Mouse (Mus musculus) gastrocnemius, postnatal 4 days (tissue): ENCODE results near the gene Pde4d. TPM values are rescaled to one million over a fixed set of nuclear protein-coding genes. Genes with fewer than 3 reads are reported as not detected.

Source experiments
- DNase-seq, 2 experiments: peaks; one replicate each; pipeline ENCODE4 v3.0.0; 2021 to 2022; ENCODE audit warnings: low spot score in 2 of 2, mixed read lengths in 2 of 2
- total RNA-seq, 2 experiments: library from RNA; stranded (reverse); gene quantifications; 2 replicates each; pipeline ENCODE4 v1.2.3; 2021

Gene Pde4d
- total RNA-seq, 2 experiments from 2014 or later = 67.3 to 73.3 TPM

GRCm38 (mm10) chr13:108554901-108555300 is 105.2 kb downstream of the Pde4d start:
- DNase-seq = no peak

- no peak for DNase-seq
Observed at GRCm38 (mm10) chr13:108596938-108597337, 147.2 kb downstream of the Pde4d start.

- no peak for DNase-seq
Observed at GRCm38 (mm10) chr13:108598673-108599072, 148.9 kb downstream of the Pde4d start.

GRCm38 (mm10) chr13:108599186-108599900 is 149.6 kb downstream of the Pde4d start:
- no peak for DNase-seq

GRCm38 (mm10) chr13:108601021-108601420 is 151.3 kb downstream of the Pde4d start:
- no peak for DNase-seq

- no peak for DNase-seq
Observed at GRCm38 (mm10) chr13:108603502-108603901, 153.8 kb downstream of the Pde4d start.

GRCm38 (mm10) chr13:108604213-108604612 is 154.5 kb downstream of the Pde4d start:
- DNase-seq = no peak

- no peak for DNase-seq
Observed at GRCm38 (mm10) chr13:108618207-108618606, 168.5 kb downstream of the Pde4d start.

GRCm38 (mm10) chr13:108622681-108623080 is 172.9 kb downstream of the Pde4d start:
- no peak for DNase-seq

- no peak for DNase-seq
Observed at GRCm38 (mm10) chr13:108623929-108624328, 174.2 kb downstream of the Pde4d start.

- no peak for DNase-seq
Observed at GRCm38 (mm10) chr13:108626166-108626565, 176.4 kb downstream of the Pde4d start.

GRCm38 (mm10) chr13:108628501-108628900 is 178.8 kb downstream of the Pde4d start:
- no peak for DNase-seq

GRCm38 (mm10) chr13:108630576-108630975 is 180.8 kb downstream of the Pde4d start:
- DNase-seq = no peak

- no peak for DNase-seq
Observed at GRCm38 (mm10) chr13:108631222-108631621, 181.5 kb downstream of the Pde4d start.

- no peak for DNase-seq
Observed at GRCm38 (mm10) chr13:108636526-108636925, 186.8 kb downstream of the Pde4d start.

GRCm38 (mm10) chr13:108642259-108642658 is 192.5 kb downstream of the Pde4d start:
- DNase-seq = no peak

- no peak for DNase-seq
Observed at GRCm38 (mm10) chr13:108646801-108647200, 197.1 kb downstream of the Pde4d start.

GRCm38 (mm10) chr13:108647239-108647638 is 197.5 kb downstream of the Pde4d start:
- DNase-seq = no peak

GRCm38 (mm10) chr13:108654026-108654723 is 204.4 kb downstream of the Pde4d start:
- DNase-seq = no peak

- no peak for DNase-seq
Observed at GRCm38 (mm10) chr13:108666579-108666978, 216.8 kb downstream of the Pde4d start.

- no peak for DNase-seq
Observed at GRCm38 (mm10) chr13:108667077-108667476, 217.3 kb downstream of the Pde4d start.

GRCm38 (mm10) chr13:108677056-108677455 is 227.3 kb downstream of the Pde4d start:
- no peak for DNase-seq

GRCm38 (mm10) chr13:108683018-108683417 is 233.3 kb downstream of the Pde4d start:
- DNase-seq = no peak
